Mouse (Mus musculus): Measurements from ENCODE around the gene Calcrl.
A peak's percentile ranks its signal among the peaks of the same experiment; 100 is the strongest.

Calcrl gene

GRCm38 (mm10) chr2:84425138-84425537, at the start of gene Calcrl:
Gene Calcrl (minus strand): TSS chr2:84425411.
- DNase-seq (ENCODE audit: low spot score in 2 of 2), result peak; percentile 51 to 62

GRCm38 (mm10) chr2:84474651-84475050, 49.4 kb upstream of the Calcrl start:
- no peak for DNase-seq (ENCODE audit: low spot score in 2 of 2)

- DNase-seq (ENCODE audit: low spot score in 2 of 2), result no peak
Observed at GRCm38 (mm10) chr2:84473941-84474530, 48.8 kb upstream of the Calcrl start.

GRCm38 (mm10) chr2:84467391-84467790, 42.2 kb upstream of the Calcrl start:
- no peak for DNase-seq (ENCODE audit: low spot score in 2 of 2)

GRCm38 (mm10) chr2:84464956-84465355, 39.7 kb upstream of the Calcrl start:
- DNase-seq (ENCODE audit: low spot score in 2 of 2), result no peak

GRCm38 (mm10) chr2:84462411-84462810, 37.2 kb upstream of the Calcrl start:
- DNase-seq (ENCODE audit: low spot score in 2 of 2), result no peak

GRCm38 (mm10) chr2:84459651-84460177, 34.5 kb upstream of the Calcrl start:
- no peak for DNase-seq (ENCODE audit: low spot score in 2 of 2)

GRCm38 (mm10) chr2:84457221-84457620, 32.0 kb upstream of the Calcrl start:
- DNase-seq (ENCODE audit: low spot score in 2 of 2), result no peak

GRCm38 (mm10) chr2:84455236-84455799, 30.1 kb upstream of the Calcrl start:
- DNase-seq (ENCODE audit: low spot score in 2 of 2), result peak in 1 of 2 experiments; percentile 34

GRCm38 (mm10) chr2:84454551-84455235, 29.5 kb upstream of the Calcrl start:
- DNase-seq (ENCODE audit: low spot score in 2 of 2), result no peak

GRCm38 (mm10) chr2:84454051-84454450, 28.8 kb upstream of the Calcrl start:
- DNase-seq (ENCODE audit: low spot score in 2 of 2), result no peak

- no peak for DNase-seq (ENCODE audit: low spot score in 2 of 2)
Observed at GRCm38 (mm10) chr2:84445499-84445898, 20.3 kb upstream of the Calcrl start.

GRCm38 (mm10) chr2:84441940-84442339, 16.7 kb upstream of the Calcrl start:
- no peak for DNase-seq (ENCODE audit: low spot score in 2 of 2)

GRCm38 (mm10) chr2:84429724-84430123, 4.5 kb upstream of the Calcrl start:
- DNase-seq (ENCODE audit: low spot score in 2 of 2), result no peak

- no peak for DNase-seq (ENCODE audit: low spot score in 2 of 2)
Observed at GRCm38 (mm10) chr2:84428836-84429235, 3.6 kb upstream of the Calcrl start.

- no peak for DNase-seq (ENCODE audit: low spot score in 2 of 2)
Observed at GRCm38 (mm10) chr2:84426531-84426930, 1.3 kb upstream of the Calcrl start.

- DNase-seq (ENCODE audit: low spot score in 2 of 2), result no peak
Observed at GRCm38 (mm10) chr2:84416501-84416900, 8.7 kb downstream of the Calcrl start.

- no peak for DNase-seq (ENCODE audit: low spot score in 2 of 2)
Observed at GRCm38 (mm10) chr2:84409796-84410592, 15.2 kb downstream of the Calcrl start.

- no peak for DNase-seq (ENCODE audit: low spot score in 2 of 2)
Observed at GRCm38 (mm10) chr2:84404834-84405233, 20.4 kb downstream of the Calcrl start.

GRCm38 (mm10) chr2:84402713-84403112, 22.5 kb downstream of the Calcrl start:
- DNase-seq (ENCODE audit: low spot score in 2 of 2), result no peak

- DNase-seq (ENCODE audit: low spot score in 2 of 2), result no peak
Observed at GRCm38 (mm10) chr2:84396557-84396956, 28.7 kb downstream of the Calcrl start.

- DNase-seq (ENCODE audit: low spot score in 2 of 2), result no peak
Observed at GRCm38 (mm10) chr2:84393236-84393635, 32.0 kb downstream of the Calcrl start.
